In the genomic region with DNA sequence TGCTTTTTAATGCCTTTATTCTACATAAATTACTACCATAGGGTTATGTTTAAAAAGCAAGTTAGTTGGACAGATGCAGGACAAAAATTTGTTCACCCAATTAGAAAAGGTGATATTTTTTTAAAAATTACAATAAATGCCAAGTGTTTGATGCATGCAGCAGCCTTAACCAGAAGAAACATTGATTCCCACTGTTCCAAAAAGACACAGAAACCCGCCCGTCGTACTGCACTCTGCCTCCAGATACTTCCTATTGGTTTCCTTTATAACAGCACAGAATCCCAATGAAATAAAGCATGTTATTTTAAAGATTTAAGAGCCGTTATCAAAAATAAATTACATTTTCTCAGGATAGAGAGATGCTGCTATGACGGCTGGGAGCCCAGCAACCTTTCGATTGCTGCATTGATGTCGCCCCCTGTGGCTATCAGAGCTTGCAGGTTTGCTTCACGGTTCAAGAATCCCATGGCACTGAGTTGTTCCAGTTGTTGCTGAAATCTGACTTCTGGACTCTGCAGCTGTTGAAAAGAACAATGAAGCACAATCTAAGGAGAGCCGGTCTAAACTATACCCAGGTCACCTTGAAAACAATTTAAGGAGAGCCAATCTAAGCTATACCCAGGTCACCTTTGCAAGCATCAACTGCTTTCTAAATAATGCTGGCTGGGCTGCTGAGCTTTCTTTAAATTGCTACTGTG, we compare ENCODE assay signal across 9 mouse cellular contexts. TPM values are rescaled to one million over a fixed set of nuclear protein-coding genes. Genes with fewer than 3 reads are reported as not detected.
DNase-seq lines count a peak whose midpoint lies in the region; ATAC-seq lines count a peak whose summit lies in the region.
"Had no signal": no experiment of that assay in that cellular context is flagged by ENCODE, and none has a peak within 500 bp of the region (broad histone marks: within the 10 kb centered on the region; RNA-seq: fewer than 3 reads in every experiment).

No protein-coding gene starts in this region.

- no peak for ATAC-seq in midbrain, embryonic 16.5 days

- DNase-seq in ES-CJ7 (ENCODE audit: low read depth, low spot score) = peak; percentile 64
- DNase-seq in adrenal gland, adult 18-20 months (ENCODE audit: low spot score in 2 of 2) = peak; percentile 100
- DNase-seq in gastrocnemius, adult 18-20 months (ENCODE audit: low spot score) = peak; percentile 100
- peak; percentile 100 for DNase-seq in layer of hippocampus, adult 18-20 months (ENCODE audit: low spot score in 2 of 2)
- DNase-seq in lung, postnatal 4 days = peak; percentile 94 to 99
- peak; percentile 95 for DNase-seq in thymus, postnatal 4 days
- DNase-seq in Muller cell, postnatal 12 days (ENCODE audit: inconsistent ontology term) = no peak

- no peak overlapping the region for H3K4me2 ChIP-seq in midbrain, embryonic 16.5 days (ENCODE audit: low read length)
- H3K4me2 ChIP-seq: heart, embryonic 13.5 days had no signal

- no peaks in the 10 kb centered on the region for H3K27me3 ChIP-seq in midbrain, embryonic 16.5 days (ENCODE audit: control insufficient read depth, insufficient read depth, low read depth, low read length)
- H3K27me3 ChIP-seq: heart, embryonic 13.5 days had no signal

- H3K36me3 ChIP-seq in midbrain, embryonic 16.5 days (ENCODE audit: control insufficient read depth, insufficient read depth, low read length) = peaks cover 12% of the 10 kb centered on the region

- 83% methylated on average over 9 of the region's 9 CpGs for WGBS in midbrain, embryonic 16.5 days

- no peak overlapping the region for H3K4me3 ChIP-seq in midbrain, embryonic 16.5 days (ENCODE audit: low read depth, low read length)
- H3K4me3 ChIP-seq: heart, embryonic 13.5 days had no signal

- H3K9ac ChIP-seq in midbrain, embryonic 16.5 days (ENCODE audit: low read depth, low read length) = no peak overlapping the region
- H3K9ac ChIP-seq: heart, embryonic 13.5 days had no signal

- no peak overlapping the region for H3K27ac ChIP-seq in midbrain, embryonic 16.5 days (ENCODE audit: low read length)
- H3K27ac ChIP-seq: heart, embryonic 13.5 days had no signal

- H3K4me1 ChIP-seq in midbrain, embryonic 16.5 days (ENCODE audit: control insufficient read depth, insufficient read depth, low read length) = no peaks in the 10 kb centered on the region
- H3K4me1 ChIP-seq: heart, embryonic 13.5 days had no signal

- H3K9me3 ChIP-seq in midbrain, embryonic 16.5 days (replicated peaks; ENCODE audit: control insufficient read depth, low read length, poor library complexity, severe bottlenecking) = no peaks in the 10 kb centered on the region
- H3K9me3 ChIP-seq: heart, embryonic 13.5 days had no signal

RNA-seq across cellular contexts. Expression of a gene that starts 20.2 kb away (rescaled TPM):
- 10 to 100 TPM; 59.7 to 65.5 TPM for total RNA-seq in adrenal gland, adult 18-20 months (2021)
- total RNA-seq in gastrocnemius, adult 18-20 months (2021) = 1 to 10 TPM; 5.9 to 7.9 TPM
- 10 to 100 TPM; 32.7 to 33.3 TPM for total RNA-seq in layer of hippocampus, adult 18-20 months (2021)
- 54.3 and 60.7 TPM in 2 replicates for polyA plus RNA-seq in midbrain, embryonic 16.5 days (2015; fragmentation: Nextera tagmentation; extraction: Ambion mirVana)

RNA-seq across cellular contexts. Expression of a gene that starts 37.8 kb away (rescaled TPM):
- 100 to 1,000 TPM; 151 to 156 TPM for total RNA-seq in adrenal gland, adult 18-20 months (2021)
- 10 to 100 TPM; 47.6 to 52.7 TPM for total RNA-seq in gastrocnemius, adult 18-20 months (2021)
- 100 to 1,000 TPM; 154 to 159 TPM for total RNA-seq in layer of hippocampus, adult 18-20 months (2021)
- 132 and 133 TPM in 2 replicates for polyA plus RNA-seq in midbrain, embryonic 16.5 days (2015; fragmentation: Nextera tagmentation; extraction: Ambion mirVana)

RNA-seq across cellular contexts. Expression of a gene that starts 49.3 kb away (rescaled TPM):
- 100 to 1,000 TPM in 1 of 2 experiments, 10 to 100 TPM in 1; 95.7 to 111 TPM for total RNA-seq in adrenal gland, adult 18-20 months (2021)
- 10 to 100 TPM; 30.8 to 34.4 TPM for total RNA-seq in gastrocnemius, adult 18-20 months (2021)
- total RNA-seq in layer of hippocampus, adult 18-20 months (2021) = 100 to 1,000 TPM; 125 to 127 TPM
- 42.9 and 46.5 TPM in 2 replicates for polyA plus RNA-seq in midbrain, embryonic 16.5 days (2015; fragmentation: Nextera tagmentation; extraction: Ambion mirVana)
